Mouse (Mus musculus): ENCODE measurements at regions not wholly inside any gene's neighbourhood (a gene's known extent, or its start where the extent isn't known, plus 50 kb on each side); places are given as distances from the start of the nearest gene placed in this dataset.
A peak's percentile ranks its signal among the peaks of the same experiment; 100 is the strongest.

DNA sequence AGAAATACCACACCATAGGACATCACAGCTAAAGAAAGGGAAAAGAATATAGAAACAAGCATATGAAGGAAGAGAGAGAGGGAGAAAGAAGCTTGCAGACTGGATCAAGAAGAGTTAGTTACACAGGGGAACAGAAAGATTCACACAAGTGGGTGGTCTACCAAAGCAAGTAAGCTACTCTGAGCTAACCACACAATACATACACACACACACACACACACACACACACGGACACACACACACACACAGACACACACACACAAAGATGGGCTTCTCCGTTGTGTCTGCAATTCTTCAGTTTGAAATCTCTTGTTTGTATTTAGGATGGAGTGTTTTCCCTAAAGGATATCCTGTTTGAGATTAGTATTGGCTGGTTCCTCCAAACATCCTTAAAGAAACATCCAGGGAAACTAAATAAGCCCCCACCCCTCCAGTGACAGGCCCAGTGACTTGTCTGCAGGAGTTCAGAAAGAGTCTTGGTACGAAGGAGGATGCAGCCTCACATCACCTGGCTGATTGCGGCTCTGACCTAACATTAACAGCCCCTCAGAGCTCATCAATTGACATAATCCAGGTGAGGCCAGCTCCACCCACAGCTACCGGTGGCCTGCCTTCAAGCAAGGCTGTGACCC is 69.7 kb upstream of the Gm45716 start:
- Histone ChIP-seq H3K9me3 (no peaks in the 10 kb centered on the region), H3K4me1 (peaks cover 12% of the 10 kb centered on the region), H3K4me2 (no peak overlapping the region), H3K36me3 (replicated peaks) (no peaks in the 10 kb centered on the region), H3K27me3 (no peaks in the 10 kb centered on the region), H3K9ac (no peak overlapping the region), H3K27ac (no peak overlapping the region), H3K4me3 (replicated peaks) (no peak overlapping the region)
- ATAC-seq (ENCODE audit: low FRiP score), result no peak
- 80% methylated on average over 5 of the region's 5 CpGs for WGBS

DNA sequence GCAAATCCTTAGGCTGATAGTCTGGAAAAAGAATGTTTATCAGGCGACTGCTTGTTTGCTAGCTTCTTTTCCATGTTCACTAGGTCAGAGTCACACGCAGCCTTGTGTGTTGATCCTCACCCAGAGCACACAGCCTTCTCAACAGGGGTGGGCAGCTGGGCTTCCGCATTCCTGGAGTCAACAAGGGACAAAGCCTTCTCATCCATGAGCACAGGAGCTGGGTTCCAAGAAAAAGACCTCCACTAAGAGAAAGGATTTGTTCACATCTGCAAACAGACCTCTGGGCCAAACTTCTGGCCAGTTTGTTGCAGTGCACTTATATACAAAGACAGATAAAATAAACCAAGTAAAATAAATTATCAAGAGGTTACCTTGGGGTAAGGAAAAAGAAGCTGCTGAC is 65.6 kb upstream of the Gm45716 start:
- Histone ChIP-seq H3K4me1 (peaks cover 9% of the 10 kb centered on the region), H3K27ac (no peak overlapping the region), H3K36me3 (replicated peaks) (no peaks in the 10 kb centered on the region), H3K9me3 (no peaks in the 10 kb centered on the region), H3K4me2 (no peak overlapping the region), H3K9ac (no peak overlapping the region), H3K4me3 (replicated peaks) (no peak overlapping the region), H3K27me3 (no peaks in the 10 kb centered on the region)
- no peak for ATAC-seq (ENCODE audit: low FRiP score)
- 48% methylated on average over 3 of the region's 3 CpGs for WGBS

GRCm38 (mm10) chr11:90122709-90123108 is 64.8 kb upstream of the Gm45716 start:
- no peak overlapping the region for H3K9ac ChIP-seq
- no peak overlapping the region for H3K4me3 ChIP-seq (replicated peaks)
- peaks cover 4% of the 10 kb centered on the region; the same call in 1 of the 2 replicates for H3K4me1 ChIP-seq
- H3K9me3 ChIP-seq, result no peaks in the 10 kb centered on the region
- ATAC-seq (ENCODE audit: low FRiP score), result no peak
- WGBS, result 80% methylated on average over 3 of the region's 3 CpGs
- H3K36me3 ChIP-seq (replicated peaks), result no peaks in the 10 kb centered on the region
- no peak overlapping the region for H3K27ac ChIP-seq
- no peaks in the 10 kb centered on the region for H3K27me3 ChIP-seq
- no peak overlapping the region for H3K4me2 ChIP-seq

DNA sequence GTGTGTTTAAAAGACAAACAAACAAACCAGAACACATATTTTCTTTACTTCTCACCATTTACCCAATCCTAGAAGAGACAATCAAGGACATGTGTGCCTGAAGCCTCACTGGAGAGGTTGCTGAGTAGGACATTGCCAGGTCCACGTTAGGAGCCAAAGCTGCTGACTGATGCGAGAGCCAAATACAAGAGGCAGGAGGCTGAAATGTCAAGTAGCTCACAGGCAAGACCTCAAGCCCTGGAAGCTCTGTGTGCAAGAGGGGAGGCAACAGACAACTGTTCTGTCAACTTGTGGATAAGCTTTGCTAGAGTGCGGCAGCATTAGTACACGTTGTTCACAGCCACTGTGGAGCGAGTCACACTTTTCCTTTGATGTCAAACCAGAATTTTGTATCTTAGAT is 63.6 kb upstream of the Gm45716 start:
- Histone ChIP-seq H3K4me1 (peaks cover 4% of the 10 kb centered on the region; the same call in 1 of the 2 replicates), H3K4me2 (no peak overlapping the region), H3K9ac (no peak overlapping the region), H3K36me3 (replicated peaks) (no peaks in the 10 kb centered on the region), H3K4me3 (replicated peaks) (no peak overlapping the region), H3K27ac (no peak overlapping the region), H3K27me3 (0 out of 2 replicates have a peak, but pooled peaks cover 3% of the 10 kb centered on the region), H3K9me3 (no peaks in the 10 kb centered on the region)
- ATAC-seq (ENCODE audit: low FRiP score), result no peak
- WGBS, result 84% methylated on average over 5 of the region's 5 CpGs

GRCm38 (mm10) chr11:90126289-90126688 is 61.2 kb upstream of the Gm45716 start:
- no peaks in the 10 kb centered on the region for H3K9me3 ChIP-seq
- no peak overlapping the region for H3K4me2 ChIP-seq
- H3K27me3 ChIP-seq, result 0 out of 2 replicates have a peak, but pooled peaks cover 5% of the 10 kb centered on the region
- WGBS, result 88% methylated on average over 4 of the region's 4 CpGs
- H3K36me3 ChIP-seq (replicated peaks), result no peaks in the 10 kb centered on the region
- no peak overlapping the region for H3K27ac ChIP-seq
- no peak overlapping the region for H3K9ac ChIP-seq
- ATAC-seq (ENCODE audit: low FRiP score), result no peak
- no peak overlapping the region for H3K4me3 ChIP-seq (replicated peaks)
- peaks cover 22% of the 10 kb centered on the region for H3K4me1 ChIP-seq

DNA sequence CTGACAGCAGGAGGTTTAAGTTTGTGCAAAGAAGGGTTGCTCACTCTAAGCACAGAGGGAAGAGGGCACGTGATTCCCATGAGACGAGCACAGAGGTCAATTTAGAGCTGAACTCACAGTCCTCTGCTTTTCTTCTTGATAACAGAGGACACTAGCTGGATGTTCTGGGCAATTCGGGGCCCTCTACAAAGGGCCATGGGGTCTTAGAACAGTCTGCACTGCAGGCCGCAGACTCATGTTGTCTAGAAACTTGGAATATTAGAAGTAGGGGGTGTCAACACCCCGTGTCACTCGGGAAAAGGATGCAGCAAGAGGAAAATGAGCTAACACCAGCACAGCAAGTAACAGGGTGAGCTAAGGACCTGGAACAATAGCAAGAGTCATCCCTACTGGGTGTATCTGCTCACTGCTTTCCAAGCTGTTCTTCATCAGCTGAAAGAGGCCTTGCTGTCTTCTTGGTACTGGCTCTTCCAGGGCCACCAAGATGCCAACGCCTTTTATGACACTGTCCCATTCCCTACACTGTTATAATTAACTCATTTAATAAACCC is 58.5 kb upstream of the Gm45716 start:
- Histone ChIP-seq H3K4me2 (no peak overlapping the region), H3K36me3 (replicated peaks) (no peaks in the 10 kb centered on the region), H3K27ac (no peak overlapping the region), H3K9ac (no peak overlapping the region), H3K4me1 (peaks cover 18% of the 10 kb centered on the region), H3K27me3 (0 out of 2 replicates have a peak, but pooled peaks cover 5% of the 10 kb centered on the region), H3K4me3 (replicated peaks) (no peak overlapping the region), H3K9me3 (no peaks in the 10 kb centered on the region)
- no peak for ATAC-seq (ENCODE audit: low FRiP score)
- WGBS, result 79% methylated on average over 7 of the region's 7 CpGs

- ATAC-seq (ENCODE audit: low FRiP score), result no peak
- peaks cover 18% of the 10 kb centered on the region for H3K4me1 ChIP-seq
- no peak overlapping the region for H3K4me3 ChIP-seq (replicated peaks)
- no peak overlapping the region for H3K9ac ChIP-seq
- H3K4me2 ChIP-seq, result peak overlapping the region; percentile 2; the same call in 1 of the 2 replicates
- 0 out of 2 replicates have a peak, but pooled peaks cover 5% of the 10 kb centered on the region for H3K27me3 ChIP-seq
- H3K9me3 ChIP-seq, result no peaks in the 10 kb centered on the region
- H3K27ac ChIP-seq, result no peak overlapping the region
- no peaks in the 10 kb centered on the region for H3K36me3 ChIP-seq (replicated peaks)
- 47% methylated on average over 12 of the region's 12 CpGs for WGBS
These were observed 57.5 kb upstream of the Gm45716 start for GRCm38 (mm10) chr11:90129793-90130624.

GRCm38 (mm10) chr11:90130635-90131034 is 56.8 kb upstream of the Gm45716 start:
- no peak overlapping the region for H3K4me3 ChIP-seq (replicated peaks)
- H3K27me3 ChIP-seq, result 0 out of 2 replicates have a peak, but pooled peaks cover 5% of the 10 kb centered on the region
- H3K4me1 ChIP-seq, result peaks cover 18% of the 10 kb centered on the region
- H3K9ac ChIP-seq, result no peak overlapping the region
- no peaks in the 10 kb centered on the region for H3K36me3 ChIP-seq (replicated peaks)
- 14% methylated on average over 1 of the region's 1 CpGs for WGBS
- H3K4me2 ChIP-seq, result no peak overlapping the region
- 0 out of 2 replicates have a peak, but pooled peaks have one; percentile 53 for ATAC-seq (ENCODE audit: low FRiP score)
- no peaks in the 10 kb centered on the region for H3K9me3 ChIP-seq
- H3K27ac ChIP-seq, result no peak overlapping the region

DNA sequence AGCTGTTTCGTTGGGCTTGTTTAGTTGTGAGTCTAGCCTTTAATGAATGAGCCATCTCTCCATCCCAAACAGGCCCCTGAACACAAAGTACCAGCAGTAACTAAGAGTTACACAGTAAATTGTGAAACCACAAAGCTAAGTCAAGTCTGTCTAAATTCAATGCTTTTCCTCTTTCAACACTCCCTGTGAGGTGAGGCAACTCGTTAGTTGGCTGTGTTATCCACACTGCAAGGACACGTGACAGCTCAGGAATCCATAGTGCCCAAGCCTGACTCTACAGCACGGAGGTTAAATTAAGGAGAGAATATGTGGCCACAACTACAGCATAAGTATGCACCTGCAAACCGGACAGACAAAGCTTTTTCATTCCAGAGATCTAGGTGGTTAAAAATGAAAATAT is 54.9 kb upstream of the Gm45716 start:
- Histone ChIP-seq H3K4me2 (no peak overlapping the region), H3K27me3 (0 out of 2 replicates have a peak, but pooled peaks cover 5% of the 10 kb centered on the region), H3K36me3 (replicated peaks) (no peaks in the 10 kb centered on the region), H3K9me3 (no peaks in the 10 kb centered on the region), H3K4me3 (replicated peaks) (no peak overlapping the region), H3K9ac (no peak overlapping the region), H3K27ac (no peak overlapping the region), H3K4me1 (peaks cover 18% of the 10 kb centered on the region)
- whole genome bisulfite sequencing, result 70% methylated on average over 5 of the region's 5 CpGs
- no peak for ATAC-seq (ENCODE audit: low FRiP score)

GRCm38 (mm10) chr11:90136307-90136706 is 51.2 kb upstream of the Gm45716 start:
- Histone ChIP-seq H3K9me3 (no peaks in the 10 kb centered on the region), H3K27ac (no peak overlapping the region), H3K36me3 (replicated peaks) (no peaks in the 10 kb centered on the region), H3K4me3 (replicated peaks) (no peak overlapping the region), H3K9ac (no peak overlapping the region), H3K4me2 (no peak overlapping the region), H3K27me3 (no peaks in the 10 kb centered on the region), H3K4me1 (no peaks in the 10 kb centered on the region)
- no peak for ATAC-seq (ENCODE audit: low FRiP score)
- 92% methylated on average over 7 of the region's 7 CpGs for WGBS
